Mouse (Mus musculus): ENCODE results near the gene Itga10. TPM values are rescaled to one million over a fixed set of nuclear protein-coding genes. Genes with fewer than 3 reads are reported as not detected.

Itga10 gene
- total and polyA plus RNA-seq, 3 experiments = 0.36 to 1.2 (median 1.0) TPM

- peak overlapping the region; percentile 76; the same call in 1 of the 2 replicates for H3K4me2 ChIP-seq (ENCODE audit: insufficient read depth, low read depth, poor library complexity, severe bottlenecking)
- H3K9ac ChIP-seq (ENCODE audit: insufficient read depth, low read depth) = peak overlapping the region; percentile 1; the same call in 1 of the 2 replicates
- H3K9me3 ChIP-seq (replicated peaks; ENCODE audit: low read length) = no peaks in the 10 kb centered on the region
- H3K4me1 ChIP-seq (ENCODE audit: control insufficient read depth in 1 of 2, insufficient read depth in 2 of 2) = peaks cover 39 to 66% of the 10 kb centered on the region in 2 experiments
- in situ Hi-C loops (cut with MboI; ENCODE audit: low pct_ligation_motif_present, low pct_unique_long_range_greater_than_20kb, low sequenced_read_pairs) (no loop called here), dilution Hi-C loops (cut with MboI; ENCODE audit: extremely low pct_ligation_motif_present, extremely low pct_unique_long_range_greater_than_20kb, low sequenced_read_pairs) (no loop called here)
- H3K79me2 ChIP-seq (replicated peaks; ENCODE audit: control insufficient read depth, extremely low read depth, insufficient read depth, poor library complexity, severe bottlenecking) = no peaks in the 10 kb centered on the region
- peak overlapping the region in 1 of 3 experiments; percentile 5 for H3K4me3 ChIP-seq (replicated peaks in 1 of 3; ENCODE audit: low read depth in 2 of 3, low read length in 2 of 3, poor library complexity in 1 of 3)
- peaks cover 4 to 5% of the 10 kb centered on the region in 2 experiments for H3K36me3 ChIP-seq (replicated peaks in 1 of 2; ENCODE audit: control insufficient read depth in 1 of 2, insufficient read depth in 1 of 2, low read length in 1 of 2)
- no peaks in the 10 kb centered on the region for H3K27me3 ChIP-seq (replicated peaks)
- no peak for DNase-seq (ENCODE audit: extremely low read depth)
- no peak overlapping the region; the same call in 1 of the 2 replicates for H3K27ac ChIP-seq (ENCODE audit: insufficient read depth, low read depth)
- TF ChIP-seq JUN (IDR thresholded peaks at IDR 0.05; ENCODE audit: insufficient read depth, low read depth, low read length) (no peak), MAZ (IDR thresholded peaks at IDR 0.05; ENCODE audit: low read depth, low read length) (no peak), MAX (IDR thresholded peaks at IDR 0.05; ENCODE audit: low read length) (no peak), ZMIZ1 (IDR thresholded peaks at IDR 0.05; ENCODE audit: low read depth, low read length) (no peak), JUND (conservative IDR thresholded peaks at IDR 0.05; ENCODE audit: low read depth, low read length) (no peak), IRF4 (IDR thresholded peaks at IDR 0.05; ENCODE audit: low read depth, low read length) (no peak), ZNF384 (IDR thresholded peaks at IDR 0.05; ENCODE audit: low read depth, low read length) (no peak), PAX5 (IDR thresholded peaks at IDR 0.05; ENCODE audit: low read length) (no peak), EP300 (IDR thresholded peaks at IDR 0.05; ENCODE audit: low read length) (no peak), SIN3A (IDR thresholded peaks at IDR 0.05; ENCODE audit: low read length) (no peak), UBTF (IDR thresholded peaks at IDR 0.05; ENCODE audit: low read depth, low read length) (no peak), MEF2A (IDR thresholded peaks at IDR 0.05; ENCODE audit: borderline replicate concordance, low read depth, low read length) (no peak), RAD21 (IDR thresholded peaks at IDR 0.05; ENCODE audit: low read depth, low read length) (no peak)
Measured at GRCm38 (mm10) chr3:96684151-96684821, 38.9 kb downstream of the Itga10 start.

- dilution Hi-C loops (cut with MboI; ENCODE audit: extremely low pct_ligation_motif_present, extremely low pct_unique_long_range_greater_than_20kb, low sequenced_read_pairs) = no loop called here
- H3K79me2 ChIP-seq (replicated peaks; ENCODE audit: control insufficient read depth, extremely low read depth, insufficient read depth, poor library complexity, severe bottlenecking) = no peaks in the 10 kb centered on the region
- peaks cover 34 to 64% of the 10 kb centered on the region in 2 experiments for H3K4me1 ChIP-seq (ENCODE audit: control insufficient read depth in 1 of 2, insufficient read depth in 2 of 2)
- no peak for TF ChIP-seq JUN (IDR thresholded peaks at IDR 0.05; ENCODE audit: insufficient read depth, low read depth, low read length)
- no peak for TF ChIP-seq POLR2A (IDR thresholded peaks at IDR 0.05; ENCODE audit: low read depth, low read length)
- TF ChIP-seq USF2 (conservative IDR thresholded peaks at IDR 0.05; ENCODE audit: low read depth, low read length) = no peak
- no peak for TF ChIP-seq ZNF384 (IDR thresholded peaks at IDR 0.05; ENCODE audit: low read depth, low read length)
- TF ChIP-seq IRF4 (IDR thresholded peaks at IDR 0.05; ENCODE audit: low read depth, low read length) = no peak
- TF ChIP-seq UBTF (IDR thresholded peaks at IDR 0.05; ENCODE audit: low read depth, low read length) = no peak
- no peak for TF ChIP-seq ZKSCAN1 (IDR thresholded peaks at IDR 0.05; ENCODE audit: borderline replicate concordance, low read depth, low read length)
- TF ChIP-seq CTCF (conservative IDR thresholded peaks at IDR 0.05 in 1 of 2, IDR thresholded peaks at IDR 0.05 in 1 of 2; ENCODE audit: low read depth in 2 of 2, low read length in 2 of 2) = no peak
- no peak for TF ChIP-seq NRF1 (IDR thresholded peaks at IDR 0.05; ENCODE audit: low read depth, low read length)
- TF ChIP-seq MAZ (IDR thresholded peaks at IDR 0.05; ENCODE audit: low read depth, low read length) = no peak
- no peak for TF ChIP-seq MAX (IDR thresholded peaks at IDR 0.05; ENCODE audit: low read length)
- TF ChIP-seq MAFK (IDR thresholded peaks at IDR 0.05; ENCODE audit: insufficient replicate concordance, low read length) = no peak
- TF ChIP-seq E2F4 (IDR thresholded peaks at IDR 0.05; ENCODE audit: insufficient replicate concordance, low read depth, low read length) = no peak
- in situ Hi-C loops (cut with MboI; ENCODE audit: low pct_ligation_motif_present, low pct_unique_long_range_greater_than_20kb, low sequenced_read_pairs) = no loop called here
- H3K9me3 ChIP-seq (replicated peaks; ENCODE audit: low read length) = no peaks in the 10 kb centered on the region
- H3K9ac ChIP-seq (ENCODE audit: insufficient read depth, low read depth) = no peak overlapping the region
- no peak for DNase-seq (ENCODE audit: extremely low read depth)
- no peak overlapping the region for H3K27ac ChIP-seq (ENCODE audit: insufficient read depth, low read depth)
- H3K27me3 ChIP-seq (replicated peaks) = no peaks in the 10 kb centered on the region
- no peak overlapping the region for H3K4me3 ChIP-seq (replicated peaks in 1 of 3; ENCODE audit: low read depth in 2 of 3, low read length in 2 of 3, poor library complexity in 1 of 3)
- no peak overlapping the region for H3K4me2 ChIP-seq (ENCODE audit: insufficient read depth, low read depth, poor library complexity, severe bottlenecking)
- peaks cover 5% of the 10 kb centered on the region in 2 experiments for H3K36me3 ChIP-seq (replicated peaks in 1 of 2; ENCODE audit: control insufficient read depth in 1 of 2, insufficient read depth in 1 of 2, low read length in 1 of 2)
Measured at GRCm38 (mm10) chr3:96684822-96685156, 39.4 kb downstream of the Itga10 start.

All from CH12.LX (cell line).